Mouse (Mus musculus): ENCODE results near the gene Nrde2. TPM values are rescaled to one million over a fixed set of nuclear protein-coding genes. Genes with fewer than 3 reads are reported as not detected.

Gene Nrde2
- polyA plus RNA-seq (2012; rRNA removed) = 2.0 and 5.4 TPM in 2 replicates

GRCm38 (mm10) chr12:100159261-100159975, at the start of gene Nrde2:
Gene Nrde2 (minus strand): TSS chr12:100159653.
- Histone ChIP-seq H3K36me3 (ENCODE audit: control insufficient read depth, insufficient read depth, low read length) (peaks cover 2% of the 10 kb centered on the region; the same call in 1 of the 2 replicates), H3K27ac (ENCODE audit: insufficient read depth, low read depth, low read length) (peak within 1 kb of the TSS; percentile 67), H3K27me3 (ENCODE audit: control insufficient read depth, insufficient read depth, low read length) (no peaks in the 10 kb centered on the region), H3K4me1 (ENCODE audit: control insufficient read depth, insufficient read depth, insufficient read length, low read length) (peaks cover 5% of the 10 kb centered on the region; the same call in 1 of the 2 replicates), H3K4me3 (ENCODE audit: low read depth, low read length) (peak within 1 kb of the TSS; percentile 73)
- WGBS = under 1% methylated on average over 26 of the region's 26 CpGs
- peak; percentile 27; the same call in 1 of the 2 replicates for TF ChIP-seq CTCF (IDR thresholded peaks at IDR 0.05; ENCODE audit: extremely low read depth, insufficient read length, insufficient replicate concordance, low read depth, low read length)
- TF ChIP-seq POLR2A (IDR thresholded peaks at IDR 0.05; ENCODE audit: low read depth, low read length) = peak; percentile 55; the same call in 1 of the 2 replicates

- TF ChIP-seq POLR2A (IDR thresholded peaks at IDR 0.05; ENCODE audit: low read depth, low read length) (no peak), CTCF (IDR thresholded peaks at IDR 0.05; ENCODE audit: extremely low read depth, insufficient read length, insufficient replicate concordance, low read depth, low read length) (no peak)
- Histone ChIP-seq H3K36me3 (ENCODE audit: control insufficient read depth, insufficient read depth, low read length) (peaks cover 73% of the 10 kb centered on the region), H3K27me3 (ENCODE audit: control insufficient read depth, insufficient read depth, low read length) (no peaks in the 10 kb centered on the region), H3K27ac (ENCODE audit: insufficient read depth, low read depth, low read length) (no peak overlapping the region), H3K4me1 (ENCODE audit: control insufficient read depth, insufficient read depth, insufficient read length, low read length) (peaks cover 12% of the 10 kb centered on the region), H3K4me3 (ENCODE audit: low read depth, low read length) (no peak overlapping the region)
- WGBS = 89% methylated on average over 5 of the region's 5 CpGs
Measured at GRCm38 (mm10) chr12:100206926-100207325, 47.5 kb upstream of the Nrde2 start.

- TF ChIP-seq CTCF (IDR thresholded peaks at IDR 0.05; ENCODE audit: extremely low read depth, insufficient read length, insufficient replicate concordance, low read depth, low read length) (no peak), POLR2A (IDR thresholded peaks at IDR 0.05; ENCODE audit: low read depth, low read length) (no peak)
- WGBS = 71% methylated on average over 3 of the region's 3 CpGs
- Histone ChIP-seq H3K27ac (ENCODE audit: insufficient read depth, low read depth, low read length) (no peak overlapping the region), H3K36me3 (ENCODE audit: control insufficient read depth, insufficient read depth, low read length) (peaks cover 73% of the 10 kb centered on the region), H3K4me1 (ENCODE audit: control insufficient read depth, insufficient read depth, insufficient read length, low read length) (peaks cover 11% of the 10 kb centered on the region), H3K4me3 (ENCODE audit: low read depth, low read length) (no peak overlapping the region), H3K27me3 (ENCODE audit: control insufficient read depth, insufficient read depth, low read length) (no peaks in the 10 kb centered on the region)
Measured at GRCm38 (mm10) chr12:100206521-100206920, 47.1 kb upstream of the Nrde2 start.

- H3K4me3 ChIP-seq (ENCODE audit: low read depth, low read length) = no peak overlapping the region
- WGBS = 69% methylated on average over 8 of the region's 8 CpGs
- H3K27me3 ChIP-seq (ENCODE audit: control insufficient read depth, insufficient read depth, low read length) = no peaks in the 10 kb centered on the region
- TF ChIP-seq POLR2A (IDR thresholded peaks at IDR 0.05; ENCODE audit: low read depth, low read length) (no peak), CTCF (IDR thresholded peaks at IDR 0.05; ENCODE audit: extremely low read depth, insufficient read length, insufficient replicate concordance, low read depth, low read length) (no peak)
- H3K36me3 ChIP-seq (ENCODE audit: control insufficient read depth, insufficient read depth, low read length) = peaks cover 75% of the 10 kb centered on the region
- peaks cover 4% of the 10 kb centered on the region; the same call in 1 of the 2 replicates for H3K4me1 ChIP-seq (ENCODE audit: control insufficient read depth, insufficient read depth, insufficient read length, low read length)
- H3K27ac ChIP-seq (ENCODE audit: insufficient read depth, low read depth, low read length) = no peak overlapping the region
Measured at GRCm38 (mm10) chr12:100205156-100205555, 45.7 kb upstream of the Nrde2 start.

GRCm38 (mm10) chr12:100203759-100204158, 44.3 kb upstream of the Nrde2 start:
- no peak for TF ChIP-seq CTCF (IDR thresholded peaks at IDR 0.05; ENCODE audit: extremely low read depth, insufficient read length, insufficient replicate concordance, low read depth, low read length)
- TF ChIP-seq POLR2A (IDR thresholded peaks at IDR 0.05; ENCODE audit: low read depth, low read length) = no peak
- H3K36me3 ChIP-seq (ENCODE audit: control insufficient read depth, insufficient read depth, low read length) = peaks cover 66% of the 10 kb centered on the region
- 39% methylated on average over 3 of the region's 3 CpGs for WGBS
- no peak overlapping the region for H3K27ac ChIP-seq (ENCODE audit: insufficient read depth, low read depth, low read length)
- peaks cover 4% of the 10 kb centered on the region; the same call in 1 of the 2 replicates for H3K4me1 ChIP-seq (ENCODE audit: control insufficient read depth, insufficient read depth, insufficient read length, low read length)
- H3K27me3 ChIP-seq (ENCODE audit: control insufficient read depth, insufficient read depth, low read length) = no peaks in the 10 kb centered on the region
- H3K4me3 ChIP-seq (ENCODE audit: low read depth, low read length) = no peak overlapping the region

GRCm38 (mm10) chr12:100201838-100202237, 42.4 kb upstream of the Nrde2 start:
- Histone ChIP-seq H3K4me1 (ENCODE audit: control insufficient read depth, insufficient read depth, insufficient read length, low read length) (peaks cover 4% of the 10 kb centered on the region; the same call in 1 of the 2 replicates), H3K27ac (ENCODE audit: insufficient read depth, low read depth, low read length) (peak overlapping the region; percentile 59; the same call in 1 of the 2 replicates), H3K27me3 (ENCODE audit: control insufficient read depth, insufficient read depth, low read length) (no peaks in the 10 kb centered on the region), H3K36me3 (ENCODE audit: control insufficient read depth, insufficient read depth, low read length) (peaks cover 48% of the 10 kb centered on the region), H3K4me3 (ENCODE audit: low read depth, low read length) (peak overlapping the region; percentile 62)
- TF ChIP-seq CTCF (IDR thresholded peaks at IDR 0.05; ENCODE audit: extremely low read depth, insufficient read length, insufficient replicate concordance, low read depth, low read length) (peak; percentile 100), POLR2A (IDR thresholded peaks at IDR 0.05; ENCODE audit: low read depth, low read length) (peak; percentile 35; the same call in 1 of the 2 replicates)
- under 1% methylated on average over 13 of the region's 13 CpGs for WGBS

GRCm38 (mm10) chr12:100201363-100201711, 41.9 kb upstream of the Nrde2 start:
- H3K27ac ChIP-seq (ENCODE audit: insufficient read depth, low read depth, low read length) = peak overlapping the region; percentile 95

More at GRCm38 (mm10) chr12:100201363-100201711, 41.9 kb upstream of the Nrde2 start:
- Histone ChIP-seq H3K27me3 (ENCODE audit: control insufficient read depth, insufficient read depth, low read length) (no peaks in the 10 kb centered on the region), H3K36me3 (ENCODE audit: control insufficient read depth, insufficient read depth, low read length) (peaks cover 43% of the 10 kb centered on the region), H3K4me3 (ENCODE audit: low read depth, low read length) (no peak overlapping the region; the same call in 1 of the 2 replicates), H3K4me1 (ENCODE audit: control insufficient read depth, insufficient read depth, insufficient read length, low read length) (peaks cover 4% of the 10 kb centered on the region; the same call in 1 of the 2 replicates)
- TF ChIP-seq POLR2A (IDR thresholded peaks at IDR 0.05; ENCODE audit: low read depth, low read length) = no peak
- TF ChIP-seq CTCF (IDR thresholded peaks at IDR 0.05; ENCODE audit: extremely low read depth, insufficient read length, insufficient replicate concordance, low read depth, low read length) = no peak
- WGBS = 5% methylated on average over 4 of the region's 4 CpGs

Data from small intestine, adult 2 months (tissue).